Mouse (Mus musculus) kidney, embryonic 14.5 days (tissue): ENCODE results near the gene Gm45837. TPM values are rescaled to one million over a fixed set of nuclear protein-coding genes. Genes with fewer than 3 reads are reported as not detected.

Experiments
- ATAC-seq: fragments of 200-750 bp; cut with Nextera tagmentation; 2 replicates; pipeline ENCODE4 v1.8.0; 2017; ENCODE audit warnings: moderate number of reproducible peaks, mild to moderate bottlenecking, moderate TSS enrichment, moderate library complexity; ENCODE audit not compliant: low FRiP score, low TSS enrichment
- H3K27ac ChIP-seq: fragments of 300-500 bp; sonication (generic); 2 replicates; pipeline ENCODE4 v1.5.1; 2014; ENCODE audit warnings: low read depth, mild to moderate bottlenecking, low read length, moderate library complexity, mixed read lengths
- H3K27me3 ChIP-seq: fragments of 300-500 bp; sonication (generic); 2 replicates; pipeline ENCODE4 v1.6.1; 2014; ENCODE audit warnings: mild to moderate bottlenecking, low read length; ENCODE audit not compliant: control insufficient read depth, insufficient read depth
- H3K36me3 ChIP-seq: fragments of 300-500 bp; sonication (generic); 2 replicates; pipeline ENCODE4 v1.6.1; 2014; ENCODE audit warnings: low read length, mixed read lengths; ENCODE audit not compliant: control insufficient read depth, insufficient read depth
- H3K4me1 ChIP-seq: fragments of 300-500 bp; sonication (generic); 2 replicates; pipeline ENCODE4 v1.6.1; 2014; ENCODE audit warnings: low read length, mixed read lengths; ENCODE audit not compliant: control insufficient read depth, insufficient read depth
- H3K4me2 ChIP-seq: fragments of 300-500 bp; sonication (generic); replicated peaks from 2 replicates; pipeline ENCODE4 v1.6.1; 2014; ENCODE audit warnings: low read depth, mild to moderate bottlenecking, low read length
- H3K4me3 ChIP-seq: fragments of 300-500 bp; sonication (generic); 2 replicates; pipeline ENCODE4 v1.5.1; 2014; ENCODE audit warnings: mild to moderate bottlenecking, low read length
- H3K9ac ChIP-seq: fragments of 300-500 bp; sonication (generic); 2 replicates; pipeline ENCODE4 v1.6.1; 2014; ENCODE audit warnings: low read depth, mild to moderate bottlenecking, low read length, moderate library complexity
- H3K9me3 ChIP-seq: fragments of 300-500 bp; sonication (generic); 2 replicates; pipeline ENCODE4 v1.6.1; 2016; ENCODE audit warnings: low read length; ENCODE audit not compliant: control insufficient read depth
- WGBS: fragments of 180-500 bp; shearing (Covaris S2); extraction: QIAGEN DNeasy Blood & Tissue Kit; methylation state at CpG from one replicate; pipeline ENCODE4 v1.1.7; 2014; 5-methylcytosine and 5-hydroxymethylcytosine counted together
- polyA plus RNA-seq: library from polyadenylated mRNA; unstranded; fragments of >200 nt; fragmentation: Nextera tagmentation; extraction: Ambion mirVana; gene quantifications from 2 replicates; pipeline ENCODE4 v1.2.1, GENCODE M21; 2014

Gene Gm45837
- polyA plus RNA-seq, 1 experiment from 2014 or later, result 13.2 TPM

DNA sequence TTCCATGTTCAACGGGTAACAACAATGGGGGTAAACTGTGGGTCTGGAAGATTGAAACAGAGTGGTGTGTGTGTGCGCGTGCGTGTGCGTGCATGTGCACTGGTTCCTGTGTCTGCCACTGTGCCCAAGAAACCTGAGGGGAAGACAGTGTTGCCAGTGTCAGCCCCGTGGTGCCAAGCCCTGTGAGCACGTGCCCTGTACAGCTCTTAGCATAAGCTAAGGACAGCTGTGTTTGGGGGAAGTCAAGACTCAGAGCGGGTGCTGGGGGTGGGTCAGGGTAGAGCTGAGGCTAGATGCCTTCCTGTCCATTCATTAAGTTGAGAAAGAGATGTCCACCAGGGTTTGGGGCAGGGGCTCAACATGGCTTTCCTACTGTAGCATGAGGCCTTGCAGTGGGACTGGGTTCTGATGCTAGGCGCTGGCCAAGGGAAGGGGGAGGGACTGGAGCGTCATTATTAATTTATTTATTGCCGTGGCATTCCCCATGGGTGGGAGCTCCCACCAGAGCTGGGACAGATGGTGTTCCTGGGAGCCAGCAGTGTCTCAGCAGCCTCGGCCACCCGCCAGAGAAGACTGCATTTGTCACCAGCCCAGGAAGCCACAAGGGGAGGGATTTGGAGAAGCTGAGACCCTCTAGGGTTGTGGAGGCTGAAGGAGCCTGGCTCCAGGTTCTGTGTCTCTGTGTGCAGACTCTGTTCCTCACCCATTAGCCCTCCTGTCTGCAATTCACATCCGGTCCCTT lies 51.8 kb downstream of the Gm45837 start:
- Histone ChIP-seq H3K9me3 (no peaks in the 10 kb centered on the region), H3K27ac (no peak overlapping the region; the same call in 1 of the 2 replicates), H3K4me1 (peaks cover 27% of the 10 kb centered on the region), H3K9ac (no peak overlapping the region), H3K36me3 (no peaks in the 10 kb centered on the region), H3K4me3 (no peak overlapping the region), H3K27me3 (no peaks in the 10 kb centered on the region), H3K4me2 (no peak overlapping the region)
- 73% methylated on average over 14 of the region's 14 CpGs for WGBS
- ATAC-seq, result no peak

DNA sequence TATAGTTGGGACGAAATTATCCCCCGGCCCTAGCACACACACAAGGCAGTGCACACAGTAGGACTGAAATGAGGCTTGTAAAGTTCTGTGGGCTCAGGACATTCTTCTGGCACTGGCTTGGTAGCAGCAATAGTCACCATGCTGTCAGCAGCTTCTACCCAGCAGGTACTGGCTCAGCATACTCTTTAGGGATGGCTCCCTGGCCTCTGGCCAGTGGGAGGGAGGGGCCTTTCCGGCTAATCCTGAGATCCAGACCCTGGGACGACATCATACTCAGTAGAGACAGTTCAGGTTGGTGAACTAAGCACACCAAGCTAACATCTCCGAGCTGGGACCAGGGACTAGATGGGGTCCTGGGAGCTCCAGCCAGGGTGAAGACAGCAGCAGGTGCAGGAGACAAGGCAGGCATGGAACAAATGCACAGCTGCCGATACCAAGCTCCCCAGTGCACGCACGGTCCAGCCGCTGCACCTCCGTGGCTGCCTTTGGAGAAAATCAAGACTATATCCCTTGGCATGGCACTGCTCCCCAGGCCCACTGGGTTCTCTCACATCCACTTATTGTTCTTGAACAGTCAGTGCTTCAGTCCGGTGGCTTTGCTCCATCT lies 53.1 kb downstream of the Gm45837 start:
- 71% methylated on average over 11 of the region's 11 CpGs for WGBS
- Histone ChIP-seq H3K27me3 (no peaks in the 10 kb centered on the region), H3K27ac (no peak overlapping the region), H3K36me3 (no peaks in the 10 kb centered on the region), H3K9me3 (no peaks in the 10 kb centered on the region), H3K4me3 (no peak overlapping the region), H3K9ac (no peak overlapping the region), H3K4me2 (no peak overlapping the region), H3K4me1 (peaks cover 27% of the 10 kb centered on the region)
- ATAC-seq, result no peak

DNA sequence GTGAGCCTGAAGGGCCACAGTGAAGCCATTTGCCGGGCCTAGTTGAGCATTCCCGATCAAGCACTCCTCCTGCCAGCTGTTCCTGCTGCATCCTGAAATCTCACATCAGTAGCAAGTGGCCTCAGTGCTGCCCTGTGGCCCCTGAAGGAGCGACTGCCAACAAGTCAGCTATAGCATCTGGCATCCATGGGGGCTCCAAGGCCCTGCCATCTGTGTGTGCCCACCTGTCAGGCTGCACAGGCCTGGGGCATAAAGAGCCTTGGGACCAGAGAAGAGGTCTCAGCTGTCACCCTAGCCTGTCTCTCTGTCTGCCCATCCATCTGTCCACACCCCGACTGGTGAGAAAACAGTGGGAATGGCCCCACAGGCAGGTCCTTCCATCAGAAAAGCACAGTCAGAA lies 54.2 kb downstream of the Gm45837 start:
- no peaks in the 10 kb centered on the region for H3K9me3 ChIP-seq
- no peaks in the 10 kb centered on the region for H3K27me3 ChIP-seq
- 48% methylated on average over 4 of the region's 4 CpGs for WGBS
- no peak overlapping the region for H3K4me3 ChIP-seq
- H3K9ac ChIP-seq, result no peak overlapping the region; the same call in 1 of the 2 replicates
- peaks cover 27% of the 10 kb centered on the region for H3K4me1 ChIP-seq
- H3K4me2 ChIP-seq, result no peak overlapping the region
- ATAC-seq, result no peak
- peak overlapping the region; percentile 8; the same call in 1 of the 2 replicates for H3K27ac ChIP-seq
- no peaks in the 10 kb centered on the region for H3K36me3 ChIP-seq

DNA sequence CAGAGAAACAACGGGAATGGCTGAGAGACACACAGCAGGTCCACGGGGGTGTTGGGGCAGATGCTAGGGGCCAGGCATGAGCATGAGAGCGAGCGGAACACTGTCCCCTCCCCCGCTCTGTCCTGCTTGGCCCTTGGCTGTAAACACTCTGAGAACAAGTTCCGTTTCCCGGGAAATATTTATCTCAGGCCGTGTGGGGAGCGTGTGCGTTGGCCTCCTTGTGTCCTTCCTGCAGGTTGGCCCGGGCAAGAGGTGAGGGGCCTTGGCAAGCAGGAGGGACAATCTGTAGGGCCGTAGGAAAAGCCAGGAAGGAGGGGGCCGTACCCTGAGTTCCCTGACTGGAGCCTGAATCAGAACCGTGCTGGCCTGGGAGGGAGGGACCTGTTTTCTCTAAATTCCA lies 54.7 kb downstream of the Gm45837 start:
- Histone ChIP-seq H3K4me1 (peaks cover 25% of the 10 kb centered on the region), H3K9ac (no peak overlapping the region), H3K36me3 (no peaks in the 10 kb centered on the region), H3K4me3 (no peak overlapping the region), H3K27ac (peak overlapping the region; percentile 2; the same call in 1 of the 2 replicates), H3K27me3 (no peaks in the 10 kb centered on the region), H3K9me3 (no peaks in the 10 kb centered on the region), H3K4me2 (no peak overlapping the region)
- 18% methylated on average over 14 of the region's 14 CpGs for WGBS
- ATAC-seq, result no peak

DNA sequence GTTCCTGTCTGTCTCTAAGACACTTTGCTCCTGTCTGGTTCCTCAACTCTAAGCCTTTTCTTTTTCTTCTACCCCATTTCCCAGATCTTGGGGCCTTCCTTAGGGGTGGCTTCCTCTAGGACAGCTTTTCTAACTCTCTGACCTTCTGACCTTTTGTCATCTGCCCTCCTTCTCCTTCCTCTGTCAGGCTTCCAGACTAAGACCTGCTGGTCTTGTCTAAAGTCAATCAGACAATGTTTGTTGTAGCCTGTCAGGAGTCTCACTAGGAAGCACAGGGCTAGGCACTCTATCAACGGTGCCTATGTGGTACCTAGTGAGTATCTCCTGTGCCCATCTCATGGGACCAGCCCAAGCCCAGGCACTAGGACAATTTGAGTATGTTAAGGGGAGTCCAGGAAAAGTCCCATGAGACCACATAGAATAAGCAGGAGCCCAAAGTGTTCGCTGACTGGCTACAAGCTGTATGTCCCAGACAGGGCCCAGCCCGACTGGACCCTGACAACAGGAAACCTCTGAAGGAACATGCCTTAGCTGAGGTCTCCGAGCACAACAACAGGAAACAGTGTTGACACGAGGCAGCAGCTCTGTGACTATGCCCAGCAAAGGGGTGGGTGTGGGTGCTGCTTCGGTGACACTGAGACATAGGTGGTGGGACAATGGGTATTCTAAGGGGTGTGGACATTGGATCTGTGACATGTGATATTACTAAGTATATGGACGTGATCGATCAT lies 55.3 kb downstream of the Gm45837 start:
- Histone ChIP-seq H3K27me3 (no peaks in the 10 kb centered on the region), H3K36me3 (no peaks in the 10 kb centered on the region), H3K27ac (peak overlapping the region; percentile 2; the same call in 1 of the 2 replicates), H3K4me2 (no peak overlapping the region), H3K9me3 (no peaks in the 10 kb centered on the region), H3K4me1 (peaks cover 24% of the 10 kb centered on the region), H3K4me3 (no peak overlapping the region), H3K9ac (no peak overlapping the region)
- ATAC-seq, result no peak
- 81% methylated on average over 8 of the region's 8 CpGs for WGBS

DNA sequence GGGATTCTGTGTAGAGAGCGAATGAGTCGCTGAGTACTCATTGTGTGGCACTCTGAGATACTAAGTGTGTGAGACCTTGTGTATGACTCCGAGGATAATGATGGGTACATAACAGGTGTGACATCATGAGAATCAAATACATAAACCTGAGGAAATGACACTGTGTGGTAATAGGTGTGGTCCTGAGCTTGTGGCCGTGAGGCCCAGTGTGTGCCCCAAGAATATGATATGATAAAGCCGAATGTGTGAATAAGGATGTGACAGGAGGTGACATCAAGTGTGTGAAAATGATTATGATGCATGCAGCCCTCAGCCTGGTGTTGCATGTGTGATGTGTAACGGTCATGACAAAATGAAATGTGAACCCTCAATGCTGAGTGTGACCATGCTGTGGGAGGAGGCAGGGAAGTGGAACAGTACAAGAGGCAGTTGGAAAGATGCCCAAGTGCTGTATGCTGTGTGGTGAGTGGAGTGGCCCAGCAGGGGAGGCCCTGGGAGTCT lies 55.9 kb downstream of the Gm45837 start:
- H3K4me1 ChIP-seq, result peaks cover 23% of the 10 kb centered on the region
- no peak overlapping the region for H3K4me2 ChIP-seq
- no peaks in the 10 kb centered on the region for H3K9me3 ChIP-seq
- no peaks in the 10 kb centered on the region for H3K36me3 ChIP-seq
- no peak overlapping the region for H3K27ac ChIP-seq
- no peak overlapping the region for H3K4me3 ChIP-seq
- H3K9ac ChIP-seq, result no peak overlapping the region
- no peak for ATAC-seq
- WGBS, result 81% methylated on average over 6 of the region's 6 CpGs
- no peaks in the 10 kb centered on the region for H3K27me3 ChIP-seq

GRCm38 (mm10) chr7:101471423-101471822 lies 60.7 kb downstream of the Gm45837 start:
- H3K27me3 ChIP-seq, result no peaks in the 10 kb centered on the region
- ATAC-seq, result no peak
- 85% methylated on average over 2 of the region's 2 CpGs for WGBS
- H3K9me3 ChIP-seq, result no peaks in the 10 kb centered on the region
- no peak overlapping the region for H3K27ac ChIP-seq
- no peaks in the 10 kb centered on the region for H3K36me3 ChIP-seq
- 0 out of 2 replicates have a peak, but pooled peaks cover 5% of the 10 kb centered on the region for H3K4me1 ChIP-seq
- no peak overlapping the region for H3K4me3 ChIP-seq
- H3K4me2 ChIP-seq, result no peak overlapping the region
- no peak overlapping the region for H3K9ac ChIP-seq

GRCm38 (mm10) chr7:101471968-101472480 lies 61.3 kb downstream of the Gm45837 start:
- Histone ChIP-seq H3K9me3 (no peaks in the 10 kb centered on the region), H3K9ac (no peak overlapping the region), H3K4me2 (no peak overlapping the region), H3K4me3 (no peak overlapping the region), H3K27me3 (no peaks in the 10 kb centered on the region), H3K36me3 (no peaks in the 10 kb centered on the region), H3K4me1 (no peaks in the 10 kb centered on the region), H3K27ac (no peak overlapping the region)
- no peak for ATAC-seq
- 78% methylated on average over 3 of the region's 3 CpGs for WGBS
